9 mouse cellular contexts compared by ENCODE assay signal in genomic region chr17:32075164-32075563, GRCm38 (mm10). TPM values are rescaled to one million over a fixed set of nuclear protein-coding genes. Genes with fewer than 3 reads are reported as not detected.
DNase-seq lines count a peak whose midpoint lies in the region; ATAC-seq and TF ChIP-seq lines count a peak whose summit lies in the region.
"Had no signal": no experiment of that assay in that cellular context is flagged by ENCODE, and none has a peak within 500 bp of the region (broad histone marks: within the 10 kb centered on the region; RNA-seq: fewer than 3 reads in every experiment).

No protein-coding gene starts in this region.

- H3K4me3 ChIP-seq in heart, embryonic 11.5 days (ENCODE audit: low read depth, low read length): no peak overlapping the region
- no peak overlapping the region for H3K4me3 ChIP-seq in CH12.LX (replicated peaks in 1 of 3; ENCODE audit: low read depth in 2 of 3, low read length in 2 of 3, poor library complexity in 1 of 3)
- H3K4me3 ChIP-seq in midbrain, embryonic 13.5 days (replicated peaks): no peak overlapping the region
- no peak overlapping the region for H3K4me3 ChIP-seq in stomach, postnatal 0 days (ENCODE audit: low read depth, low read length)
- H3K4me3 ChIP-seq: limb, embryonic 12.5 days had no signal

- peak; percentile 93 for DNase-seq in heart, adult 11 months
- DNase-seq in CH12.LX (ENCODE audit: extremely low read depth): peak; percentile 62
- peak; percentile 59 for DNase-seq in brain, embryonic 14.5 days (ENCODE audit: low read depth)
- DNase-seq in heart, postnatal 36 days: peak; percentile 50
- DNase-seq in layer of hippocampus, postnatal 25 days (ENCODE audit: extremely low spot score in 1 of 2, low spot score in 1 of 2): peak; percentile 46 to 58
- peak; percentile 63 for DNase-seq in stomach, postnatal 0 days (ENCODE audit: low spot score)

- H3K36me3 ChIP-seq in heart, embryonic 11.5 days (ENCODE audit: control insufficient read depth, insufficient read depth, low read length): no peaks in the 10 kb centered on the region
- no peaks in the 10 kb centered on the region for H3K36me3 ChIP-seq in CH12.LX (replicated peaks in 1 of 2; ENCODE audit: control insufficient read depth in 1 of 2, insufficient read depth in 1 of 2, low read length in 1 of 2)
- no peaks in the 10 kb centered on the region for H3K36me3 ChIP-seq in midbrain, embryonic 13.5 days
- H3K36me3 ChIP-seq in stomach, postnatal 0 days (ENCODE audit: control insufficient read depth, insufficient read depth, low read length): no peaks in the 10 kb centered on the region
- H3K36me3 ChIP-seq: limb, embryonic 12.5 days had no signal

- no peaks in the 10 kb centered on the region for H3K4me1 ChIP-seq in heart, embryonic 11.5 days (ENCODE audit: control insufficient read depth, insufficient read depth, low read length)
- H3K4me1 ChIP-seq in CH12.LX (ENCODE audit: control insufficient read depth in 1 of 2, insufficient read depth in 2 of 2): peaks cover 0 to 14% of the 10 kb centered on the region in 2 experiments; a peak in 3 of 4 replicates
- H3K4me1 ChIP-seq in midbrain, embryonic 13.5 days (replicated peaks): no peaks in the 10 kb centered on the region
- H3K4me1 ChIP-seq in stomach, postnatal 0 days (replicated peaks; ENCODE audit: control insufficient read depth, insufficient read depth): no peaks in the 10 kb centered on the region
- H3K4me1 ChIP-seq: limb, embryonic 12.5 days had no signal

- TF ChIP-seq CTCF in CH12.LX (conservative IDR thresholded peaks at IDR 0.05 in 1 of 2, IDR thresholded peaks at IDR 0.05 in 1 of 2; ENCODE audit: low read depth in 2 of 2, low read length in 2 of 2): peak; percentile 63 to 71
- peak; percentile 74 for TF ChIP-seq CTCF in brain, embryonic 14.5 days (IDR thresholded peaks at IDR 0.05; ENCODE audit: borderline replicate concordance, extremely low read depth, insufficient read depth, insufficient read length)
- peak; percentile 86 for TF ChIP-seq CTCF in stomach, postnatal 0 days (IDR thresholded peaks at IDR 0.05; ENCODE audit: low read depth)

- WGBS in heart, embryonic 11.5 days (ENCODE audit: insufficient replicate concordance): 0% methylated on average over 2 of the region's 2 CpGs
- WGBS in midbrain, embryonic 13.5 days: 0% methylated on average over 2 of the region's 2 CpGs
- WGBS in stomach, postnatal 0 days: 0% methylated on average over 1 of the region's 2 CpGs

- no peak for TF ChIP-seq EP300 in CH12.LX (IDR thresholded peaks at IDR 0.05; ENCODE audit: low read length)
- TF ChIP-seq EP300 in stomach, postnatal 0 days (optimal IDR thresholded peaks at IDR 0.05): no peak

- H3K9ac ChIP-seq in heart, embryonic 11.5 days (ENCODE audit: low read depth, low read length): no peak overlapping the region
- H3K9ac ChIP-seq in CH12.LX (ENCODE audit: insufficient read depth, low read depth): no peak overlapping the region
- no peak overlapping the region for H3K9ac ChIP-seq in midbrain, embryonic 13.5 days (replicated peaks)
- H3K9ac ChIP-seq in stomach, postnatal 0 days (ENCODE audit: low read length): no peak overlapping the region
- H3K9ac ChIP-seq: limb, embryonic 12.5 days had no signal

- H3K27ac ChIP-seq in heart, embryonic 11.5 days (ENCODE audit: low read depth, low read length): no peak overlapping the region
- no peak overlapping the region for H3K27ac ChIP-seq in CH12.LX (ENCODE audit: insufficient read depth, low read depth)
- no peak overlapping the region for H3K27ac ChIP-seq in midbrain, embryonic 13.5 days
- no peak overlapping the region for H3K27ac ChIP-seq in stomach, postnatal 0 days (replicated peaks)
- H3K27ac ChIP-seq: limb, embryonic 12.5 days had no signal

- in situ Hi-C loops in CH12.LX (cut with MboI; ENCODE audit: low pct_ligation_motif_present, low pct_unique_long_range_greater_than_20kb, low sequenced_read_pairs): no loop called here

- ATAC-seq in heart, embryonic 11.5 days (replicated peaks; ENCODE audit: insufficient number of reproducible peaks, low FRiP score, low TSS enrichment): no peak; the same call in 1 of the 2 replicates
- ATAC-seq in midbrain, embryonic 13.5 days: peak; percentile 50; the same call in 1 of the 2 replicates
- peak; percentile 45; the same call in 1 of the 2 replicates for ATAC-seq in stomach, postnatal 0 days (ENCODE audit: low FRiP score, low TSS enrichment)

- TF ChIP-seq RAD21 in CH12.LX (IDR thresholded peaks at IDR 0.05; ENCODE audit: low read depth, low read length): peak; percentile 58

- dilution Hi-C loops in CH12.LX (cut with MboI; ENCODE audit: extremely low pct_ligation_motif_present, extremely low pct_unique_long_range_greater_than_20kb, low sequenced_read_pairs): no loop called here

- intact Hi-C loops in heart, postnatal 36 days (cut with DNase I): loop anchor here (2.0 kb wide), 1 partner anchor 136 kb away; no protein-coding TSS in a partner anchor

- no peak overlapping the region for H3K4me2 ChIP-seq in heart, embryonic 11.5 days
- H3K4me2 ChIP-seq in CH12.LX (ENCODE audit: insufficient read depth, low read depth, poor library complexity, severe bottlenecking): no peak overlapping the region
- no peak overlapping the region for H3K4me2 ChIP-seq in midbrain, embryonic 13.5 days (replicated peaks)
- no peak overlapping the region for H3K4me2 ChIP-seq in stomach, postnatal 0 days (replicated peaks; ENCODE audit: low read depth)
- H3K4me2 ChIP-seq: limb, embryonic 12.5 days had no signal

- no peaks in the 10 kb centered on the region for H3K9me3 ChIP-seq in heart, embryonic 11.5 days (replicated peaks; ENCODE audit: control insufficient read depth, low read length)
- no peaks in the 10 kb centered on the region for H3K9me3 ChIP-seq in CH12.LX (replicated peaks; ENCODE audit: low read length)
- H3K9me3 ChIP-seq in midbrain, embryonic 13.5 days: peaks cover 2% of the 10 kb centered on the region; the same call in 1 of the 2 replicates
- H3K9me3 ChIP-seq in stomach, postnatal 0 days (ENCODE audit: control insufficient read depth, low read length): no peaks in the 10 kb centered on the region
- H3K9me3 ChIP-seq: limb, embryonic 12.5 days had no signal

- H3K79me2 ChIP-seq in CH12.LX (replicated peaks; ENCODE audit: control insufficient read depth, extremely low read depth, insufficient read depth, poor library complexity, severe bottlenecking): no peaks in the 10 kb centered on the region

- TF ChIP-seq POLR2A in CH12.LX (IDR thresholded peaks at IDR 0.05; ENCODE audit: low read depth, low read length): no peak
- no peak for TF ChIP-seq POLR2A in brain, embryonic 14.5 days (IDR thresholded peaks at IDR 0.05; ENCODE audit: borderline replicate concordance, extremely low read depth, insufficient read depth, insufficient read length, poor library complexity, severe bottlenecking)

- H3K27me3 ChIP-seq in heart, embryonic 11.5 days (ENCODE audit: control insufficient read depth, insufficient read depth, low read length): no peaks in the 10 kb centered on the region; the same call in 1 of the 2 replicates
- H3K27me3 ChIP-seq in CH12.LX (replicated peaks): peaks cover 5% of the 10 kb centered on the region
- H3K27me3 ChIP-seq in midbrain, embryonic 13.5 days: no peaks in the 10 kb centered on the region
- H3K27me3 ChIP-seq in stomach, postnatal 0 days (ENCODE audit: control insufficient read depth, insufficient read depth, low read length): no peaks in the 10 kb centered on the region

TF ChIP-seq in CH12.LX, 34 proteins besides CTCF, POLR2A, EP300 and RAD21:
- TF ChIP-seq TCF12 (IDR thresholded peaks at IDR 0.05; ENCODE audit: low read depth, low read length): no peak
- no peak for TF ChIP-seq MXI1 (IDR thresholded peaks at IDR 0.05; ENCODE audit: low read depth, low read length)
- peak; percentile 75 for TF ChIP-seq SMC3 (IDR thresholded peaks at IDR 0.05; ENCODE audit: low read depth, low read length)
- no peak for TF ChIP-seq CHD1 (IDR thresholded peaks at IDR 0.05; ENCODE audit: low read depth, low read length)
- TF ChIP-seq NRF1 (IDR thresholded peaks at IDR 0.05; ENCODE audit: low read depth, low read length): no peak
- no peak for TF ChIP-seq USF1 (IDR thresholded peaks at IDR 0.05; ENCODE audit: low read depth, low read length)
- no peak for TF ChIP-seq HCFC1 (IDR thresholded peaks at IDR 0.05; ENCODE audit: low read depth, low read length)
- TF ChIP-seq TBP (conservative IDR thresholded peaks at IDR 0.05; ENCODE audit: low read depth, low read length): no peak
- TF ChIP-seq ZKSCAN1 (IDR thresholded peaks at IDR 0.05; ENCODE audit: borderline replicate concordance, low read depth, low read length): no peak
- TF ChIP-seq BHLHE40 (IDR thresholded peaks at IDR 0.05; ENCODE audit: low read depth, low read length): peak; percentile 29; the same call in 1 of the 2 replicates
- TF ChIP-seq JUND (conservative IDR thresholded peaks at IDR 0.05; ENCODE audit: low read depth, low read length): no peak
- TF ChIP-seq SIN3A (IDR thresholded peaks at IDR 0.05; ENCODE audit: low read length): no peak
- no peak for TF ChIP-seq RCOR1 (conservative IDR thresholded peaks at IDR 0.05; ENCODE audit: low read depth, low read length)
- TF ChIP-seq MAFK (IDR thresholded peaks at IDR 0.05; ENCODE audit: insufficient replicate concordance, low read length): no peak
- no peak for TF ChIP-seq MAX (IDR thresholded peaks at IDR 0.05; ENCODE audit: low read length)

RNA-seq across cellular contexts. Expression of gene Hsf2bp, which starts 39.0 kb away (rescaled TPM):
- 0.35 and 0.44 TPM in 2 replicates for polyA plus RNA-seq in heart, embryonic 11.5 days (2014; fragmentation: Nextera tagmentation; extraction: Ambion mirVana)
- 0.34 and 0.67 TPM in 2 replicates for total RNA-seq in CH12.LX (2012; rRNA removed)
- total RNA-seq in CH12.LX (2014; rRNA removed): 0.75 and 1.2 TPM in 2 replicates
- 1.0 and 1.4 TPM in 2 replicates for polyA plus RNA-seq in CH12.LX (2012; ENCODE audit: insufficient read length, low read depth)
- 0.49 and 0.55 TPM in 2 replicates for polyA plus RNA-seq in brain, embryonic 14.5 days (2012; rRNA removed)
- under 1 TPM; 0.79 to 0.97 TPM for total RNA-seq in heart, postnatal 36 days (2021)
- total RNA-seq in layer of hippocampus, postnatal 25 days (2021): 1 to 10 TPM in 1 of 2 experiments, under 1 TPM in 1; 0.84 to 1.0 TPM
- polyA plus RNA-seq in midbrain, embryonic 13.5 days (2015; fragmentation: Nextera tagmentation; extraction: Ambion mirVana): 0.31 and 0.55 TPM in 2 replicates
- polyA plus RNA-seq in stomach, postnatal 0 days (2015; fragmentation: Nextera tagmentation; extraction: Ambion mirVana): 0.41 and 0.52 TPM in 2 replicates

RNA-seq across cellular contexts. Expression of gene Rrp1b, which starts 39.3 kb away (rescaled TPM):
- polyA plus RNA-seq in heart, embryonic 11.5 days (2014; fragmentation: Nextera tagmentation; extraction: Ambion mirVana): 29.5 and 44.3 TPM in 2 replicates
- total RNA-seq in CH12.LX (2012; rRNA removed) (76.7 and 99.1 TPM in 2 replicates), CH12.LX (2014; rRNA removed) (60.9 and 72.4 TPM in 2 replicates)
- 149 and 151 TPM in 2 replicates for polyA plus RNA-seq in CH12.LX (2012; ENCODE audit: insufficient read length, low read depth)
- 22.9 and 30.1 TPM in 2 replicates for polyA plus RNA-seq in brain, embryonic 14.5 days (2012; rRNA removed)
- total RNA-seq in heart, postnatal 36 days (2021): 1 to 10 TPM; 6.9 to 7.2 TPM
- total RNA-seq in layer of hippocampus, postnatal 25 days (2021): 10 to 100 TPM; 15.3 to 22.4 TPM
- polyA plus RNA-seq in midbrain, embryonic 13.5 days (2015; fragmentation: Nextera tagmentation; extraction: Ambion mirVana): 43.7 and 44.7 TPM in 2 replicates
- 18.6 and 19.2 TPM in 2 replicates for polyA plus RNA-seq in stomach, postnatal 0 days (2015; fragmentation: Nextera tagmentation; extraction: Ambion mirVana)
